Mouse (Mus musculus) ES-Bruce4 (cell line): ENCODE measurements around the gene Dgkq. TPM values are rescaled to one million over a fixed set of nuclear protein-coding genes. Genes with fewer than 3 reads are reported as not detected.

Source experiments
- H3K27ac ChIP-seq: 2 replicates; pipeline ENCODE4 v1.5.1; 2012; ENCODE audit warnings: low read length, inconsistent platforms; ENCODE audit not compliant: insufficient read depth
- H3K27me3 ChIP-seq: 2 replicates; pipeline ENCODE4 v1.6.1; 2012; ENCODE audit warnings: mild to moderate bottlenecking, low read length, inconsistent platforms; ENCODE audit not compliant: control insufficient read depth, poor library complexity, insufficient read depth, severe bottlenecking
- H3K36me3 ChIP-seq: 2 replicates; pipeline ENCODE4 v1.6.1; 2012; ENCODE audit warnings: inconsistent platforms, mild to moderate bottlenecking, low read length, moderate library complexity; ENCODE audit not compliant: control insufficient read depth, poor library complexity, insufficient read depth, severe bottlenecking
- H3K4me1 ChIP-seq: one replicate; pipeline ENCODE4 v1.8.1; 2011; ENCODE audit warnings: low read length; ENCODE audit not compliant: control insufficient read depth, insufficient read depth
- H3K4me3 ChIP-seq: 2 replicates; pipeline ENCODE4 v1.5.1; 2011; ENCODE audit warnings: low read depth, mild to moderate bottlenecking, low read length
- H3K9ac ChIP-seq: 2 replicates; pipeline ENCODE4 v1.6.1; 2012; ENCODE audit warnings: low read depth, mild to moderate bottlenecking, inconsistent platforms; ENCODE audit not compliant: poor library complexity, severe bottlenecking
- H3K9me3 ChIP-seq: replicated peaks from 2 replicates; pipeline ENCODE4 v1.6.1; 2012; ENCODE audit warnings: mild to moderate bottlenecking, low read length, inconsistent platforms; ENCODE audit not compliant: control insufficient read depth, poor library complexity, insufficient read depth, severe bottlenecking
- CTCF ChIP-seq: IDR thresholded peaks from one replicate; pipeline ENCODE4 v1.8.1; 2011; ENCODE audit warnings: low read depth, low read length
- EP300 ChIP-seq: IDR thresholded peaks from 2 replicates; pipeline ENCODE4 v1.6.1; 2011; ENCODE audit warnings: low read depth, low read length; ENCODE audit not compliant: insufficient read depth
- POLR2A ChIP-seq: IDR thresholded peaks from one replicate; pipeline ENCODE4 v1.8.1; 2011; ENCODE audit warnings: low read length; ENCODE audit not compliant: insufficient read depth
- polyA plus RNA-seq: library from polyadenylated mRNA; stranded (reverse); fragments of >200 nt; gene quantifications from 2 replicates; pipeline ENCODE4 v1.2.4, GENCODE M21; 2011; ENCODE audit warnings: low read depth; ENCODE audit not compliant: missing spikeins, insufficient read depth, insufficient read length

The Dgkq gene
- polyA plus RNA-seq, result 6.5 and 10.7 TPM in 2 replicates

DNA sequence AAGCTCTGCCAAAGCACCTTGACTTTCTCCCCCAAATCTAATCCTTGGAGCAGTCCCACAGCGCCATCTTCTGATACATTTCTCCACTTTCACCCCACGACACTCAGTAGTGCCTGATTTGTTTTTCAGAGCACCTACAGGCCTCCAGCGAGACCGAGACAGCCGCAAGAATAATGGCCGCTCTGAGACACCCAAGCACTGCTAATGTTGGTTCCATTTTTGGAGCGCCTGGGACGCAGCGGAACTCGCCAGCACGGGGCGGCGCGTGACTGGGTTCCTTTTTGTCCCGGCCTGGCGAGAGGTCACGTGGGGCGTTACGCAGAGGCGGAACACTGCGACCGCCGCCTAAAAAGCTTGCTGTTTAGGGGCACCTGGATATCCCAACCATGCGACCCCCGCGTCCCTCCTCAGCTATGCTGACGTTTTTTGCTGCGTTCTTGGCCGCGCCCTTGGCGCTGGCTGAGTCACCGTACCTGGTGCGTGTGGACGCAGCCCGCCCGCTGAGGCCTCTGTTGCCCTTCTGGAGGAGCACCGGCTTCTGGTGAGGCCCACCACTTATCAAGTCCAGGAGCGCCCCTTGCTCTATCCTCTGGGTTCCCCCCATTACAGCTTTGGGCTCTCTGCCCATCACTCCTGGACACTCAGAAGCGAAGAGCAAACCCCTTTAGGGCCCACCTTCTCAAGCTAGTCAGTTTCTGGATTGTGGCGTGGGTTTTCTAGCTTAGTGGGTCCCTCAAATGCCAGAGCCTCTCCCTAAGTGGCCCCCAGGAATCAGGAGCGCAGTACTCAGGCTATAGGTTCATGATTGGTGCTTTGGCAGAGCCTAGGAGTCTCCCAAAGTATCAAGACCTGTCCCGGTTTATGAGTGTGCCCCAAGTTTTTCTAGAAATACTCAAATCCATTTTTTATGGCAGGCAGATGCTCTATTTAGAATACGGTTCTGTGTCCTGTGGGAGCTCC is at the start of gene Dgkq:
TSS of gene Dgkq (minus strand) at position 696 of the 960 bp plus-strand sequence.
- peak within 1 kb of the TSS; percentile 24 for H3K27ac ChIP-seq
- H3K27me3 ChIP-seq, result no peaks in the 10 kb centered on the region
- no peak for TF ChIP-seq CTCF
- no peak for TF ChIP-seq EP300
- no peak for TF ChIP-seq POLR2A
- peak within 1 kb of the TSS; percentile 76 for H3K4me3 ChIP-seq
- H3K36me3 ChIP-seq, result no peaks in the 10 kb centered on the region
- H3K4me1 ChIP-seq, result peaks cover 2% of the 10 kb centered on the region
- peak within 1 kb of the TSS; percentile 84 for H3K9ac ChIP-seq
- no peaks in the 10 kb centered on the region for H3K9me3 ChIP-seq

DNA sequence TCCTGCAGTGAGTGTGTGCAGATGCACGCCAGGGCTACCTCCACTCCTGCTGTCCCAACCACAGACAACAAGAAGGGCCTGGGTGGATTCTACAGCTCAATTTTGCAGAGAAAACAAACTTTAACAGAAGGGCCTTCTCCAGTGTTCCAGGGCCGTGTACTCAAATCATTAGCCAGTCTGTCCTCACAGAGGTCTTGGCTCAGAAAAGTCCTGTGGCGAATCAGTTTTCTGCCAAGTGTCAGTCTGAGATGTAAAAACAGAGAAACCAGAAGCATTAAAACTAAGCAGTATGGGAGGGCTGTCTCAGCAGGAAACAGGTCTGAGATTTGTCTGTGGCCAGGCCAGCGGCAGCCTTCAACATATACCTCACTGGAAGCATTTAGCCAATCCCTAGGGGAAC is 48.6 kb upstream of the Dgkq start:
- H3K9ac ChIP-seq, result no peak overlapping the region

DNA sequence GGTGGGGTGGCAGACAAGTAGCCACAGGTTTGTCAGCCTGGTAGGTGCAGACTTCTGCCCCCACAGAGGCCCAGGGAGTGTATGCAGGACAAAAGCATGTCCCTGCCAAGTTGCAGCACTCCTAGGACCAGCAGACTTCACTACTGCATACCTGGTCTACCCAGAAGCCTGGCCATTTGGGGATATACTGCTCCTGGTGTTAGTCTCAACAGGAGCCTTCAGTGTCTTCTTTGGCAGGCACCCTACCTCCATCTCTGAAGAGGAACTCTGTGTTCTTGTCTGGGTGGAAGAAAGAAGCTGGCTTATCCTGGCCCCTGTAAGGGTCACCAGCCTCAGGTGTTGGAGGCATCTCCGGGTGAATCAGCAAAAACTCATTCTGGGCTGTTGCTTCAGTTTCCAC is 46.5 kb upstream of the Dgkq start:
- no peak for TF ChIP-seq POLR2A
- TF ChIP-seq EP300, result no peak
- no peak for TF ChIP-seq CTCF
- no peaks in the 10 kb centered on the region for H3K4me1 ChIP-seq
- H3K9ac ChIP-seq, result no peak overlapping the region
- H3K4me3 ChIP-seq, result no peak overlapping the region
- H3K27me3 ChIP-seq, result no peaks in the 10 kb centered on the region
- no peak overlapping the region for H3K27ac ChIP-seq
- no peaks in the 10 kb centered on the region for H3K36me3 ChIP-seq
- no peaks in the 10 kb centered on the region for H3K9me3 ChIP-seq

More for the DNA sequence above, 48.6 kb upstream of the Dgkq start:
- Histone ChIP-seq H3K27ac (no peak overlapping the region), H3K9me3 (no peaks in the 10 kb centered on the region), H3K4me3 (no peak overlapping the region), H3K4me1 (no peaks in the 10 kb centered on the region), H3K27me3 (no peaks in the 10 kb centered on the region), H3K36me3 (no peaks in the 10 kb centered on the region)
- no peak for TF ChIP-seq EP300
- no peak for TF ChIP-seq POLR2A
- no peak for TF ChIP-seq CTCF

DNA sequence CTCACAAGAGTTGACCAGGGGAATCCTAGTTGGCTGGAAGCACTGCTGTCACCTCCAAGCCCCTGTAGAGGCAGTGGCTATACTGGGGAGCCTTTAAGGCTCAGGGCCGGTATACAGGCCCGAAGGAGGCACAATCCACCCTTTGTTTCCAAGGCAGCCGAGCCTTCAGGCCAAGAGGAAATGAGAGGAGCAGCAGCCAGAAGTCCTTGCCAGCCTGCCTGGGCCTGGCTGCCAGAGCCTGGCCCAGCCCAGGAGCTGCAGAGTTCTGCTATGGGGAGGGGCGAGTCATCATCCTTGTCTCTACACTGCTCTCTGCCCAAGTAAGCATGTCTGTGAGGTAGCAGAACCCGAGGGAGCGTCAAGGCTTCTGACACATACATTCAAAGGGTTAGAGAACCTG is 44.7 kb upstream of the Dgkq start:
- H3K9me3 ChIP-seq, result no peaks in the 10 kb centered on the region
- no peak overlapping the region for H3K9ac ChIP-seq
- no peaks in the 10 kb centered on the region for H3K36me3 ChIP-seq
- no peak overlapping the region for H3K4me3 ChIP-seq
- no peaks in the 10 kb centered on the region for H3K4me1 ChIP-seq
- H3K27ac ChIP-seq, result no peak overlapping the region
- TF ChIP-seq EP300, result no peak
- no peak for TF ChIP-seq CTCF
- TF ChIP-seq POLR2A, result no peak
- no peaks in the 10 kb centered on the region for H3K27me3 ChIP-seq

DNA sequence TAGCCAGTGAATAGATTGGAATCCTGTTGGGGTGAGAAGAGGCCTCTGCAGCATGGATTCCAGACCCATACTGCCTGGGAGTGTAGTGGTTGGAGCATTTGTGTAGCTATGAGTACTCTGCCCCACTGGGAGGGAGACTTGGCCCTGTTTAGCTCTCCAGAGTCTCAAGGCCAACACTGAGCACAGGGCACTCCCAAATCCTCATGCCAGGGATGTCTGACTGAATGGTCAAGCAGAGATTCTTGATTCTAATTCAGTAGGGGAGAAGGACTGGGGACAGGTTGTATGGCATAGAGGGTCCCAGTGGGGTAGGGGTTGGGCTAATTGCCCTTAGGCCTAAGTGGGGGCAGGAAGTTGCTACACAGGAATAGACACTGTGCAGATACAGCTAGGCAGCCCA is 44.2 kb upstream of the Dgkq start:
- Histone ChIP-seq H3K27me3 (no peaks in the 10 kb centered on the region), H3K36me3 (no peaks in the 10 kb centered on the region), H3K9me3 (no peaks in the 10 kb centered on the region), H3K27ac (no peak overlapping the region), H3K9ac (no peak overlapping the region), H3K4me1 (no peaks in the 10 kb centered on the region), H3K4me3 (no peak overlapping the region)
- TF ChIP-seq EP300 (no peak), CTCF (no peak), POLR2A (no peak)

DNA sequence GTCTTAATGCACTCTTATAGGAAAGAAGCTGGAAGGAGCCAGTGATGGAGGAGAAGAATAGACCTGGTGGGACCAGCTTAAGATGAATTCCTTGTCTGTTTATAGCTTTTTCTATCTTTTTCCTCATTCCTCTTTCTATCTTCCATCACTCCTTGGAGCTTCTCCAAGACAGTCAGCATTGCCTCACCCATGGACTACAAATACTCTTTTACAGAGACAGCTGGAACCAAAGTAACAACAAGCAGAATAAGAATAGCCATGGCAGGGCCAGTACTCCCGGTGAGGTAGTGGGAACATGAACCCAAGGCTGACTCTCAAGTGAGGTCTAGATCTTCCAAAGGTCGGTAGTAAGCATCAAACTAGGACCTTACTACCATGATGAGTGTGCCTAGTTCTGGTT is 43.6 kb upstream of the Dgkq start:
- Histone ChIP-seq H3K9me3 (no peaks in the 10 kb centered on the region), H3K36me3 (no peaks in the 10 kb centered on the region), H3K27ac (no peak overlapping the region), H3K27me3 (no peaks in the 10 kb centered on the region), H3K9ac (no peak overlapping the region), H3K4me1 (no peaks in the 10 kb centered on the region), H3K4me3 (no peak overlapping the region)
- no peak for TF ChIP-seq CTCF
- TF ChIP-seq EP300, result no peak
- TF ChIP-seq POLR2A, result no peak
